Mouse (Mus musculus) liver, embryonic 11.5 days (tissue): Measurements from ENCODE around the gene Fgfr2. TPM values are rescaled to one million over a fixed set of nuclear protein-coding genes. Genes with fewer than 3 reads are reported as not detected.

Experiments
- ATAC-seq: fragments of 200-750 bp; cut with Nextera tagmentation; replicated peaks from 2 replicates; pipeline ENCODE4 v1.8.0; 2017; ENCODE audit warnings: moderate number of reproducible peaks, mild to moderate bottlenecking, moderate TSS enrichment, moderate library complexity; ENCODE audit not compliant: low FRiP score
- DNase-seq: peaks from one replicate; pipeline ENCODE4 v3.0.0-alpha.2; 2017; ENCODE audit warnings: low spot score
- H3K27ac ChIP-seq: fragments of 300-500 bp; sonication (generic); 2 replicates; pipeline ENCODE4 v1.5.1; 2014; ENCODE audit warnings: mild to moderate bottlenecking, low read depth, low read length, control low read depth
- H3K27me3 ChIP-seq: fragments of 300-500 bp; sonication (generic); replicated peaks from 2 replicates; pipeline ENCODE4 v1.6.1; 2014; ENCODE audit warnings: low read length, mixed read lengths; ENCODE audit not compliant: control insufficient read depth, insufficient read depth
- H3K36me3 ChIP-seq: fragments of 300-500 bp; sonication (generic); 2 replicates; pipeline ENCODE4 v1.6.1; 2014; ENCODE audit warnings: mild to moderate bottlenecking, low read length, moderate library complexity, mixed read lengths; ENCODE audit not compliant: control insufficient read depth, insufficient read depth
- H3K4me1 ChIP-seq: fragments of 300-500 bp; sonication (generic); replicated peaks from 2 replicates; pipeline ENCODE4 v1.6.1; 2014; ENCODE audit warnings: low read length, mixed read lengths; ENCODE audit not compliant: control insufficient read depth, insufficient read depth
- H3K4me2 ChIP-seq: fragments of 300-500 bp; sonication (generic); 2 replicates; pipeline ENCODE4 v1.6.1; 2014; ENCODE audit warnings: mild to moderate bottlenecking, control low read depth, moderate library complexity
- H3K4me3 ChIP-seq: fragments of 300-500 bp; sonication (generic); 2 replicates; pipeline ENCODE4 v1.5.1; 2014; ENCODE audit warnings: low read depth, low read length, control low read depth
- H3K9ac ChIP-seq: fragments of 300-500 bp; sonication (generic); 2 replicates; pipeline ENCODE4 v1.6.1; 2014; ENCODE audit warnings: low read depth, low read length, control low read depth
- H3K9me3 ChIP-seq: fragments of 300-500 bp; sonication (generic); 2 replicates; pipeline ENCODE4 v1.6.1; 2016; ENCODE audit warnings: low read length, inconsistent platforms, mixed read lengths; ENCODE audit not compliant: control insufficient read depth
- WGBS: fragments of 180-500 bp; shearing (Covaris S2); extraction: QIAGEN DNeasy Blood & Tissue Kit; methylation state at CpG from one replicate; pipeline ENCODE4 v1.1.7; 2014; 5-methylcytosine and 5-hydroxymethylcytosine counted together
- polyA plus RNA-seq: library from polyadenylated mRNA; unstranded; fragments of >200 nt; fragmentation: Nextera tagmentation; extraction: Ambion mirVana; gene quantifications from 2 replicates; pipeline ENCODE4 v1.2.1, GENCODE M21; 2014

Gene Fgfr2
- polyA plus RNA-seq, 1 experiment from 2014 or later = 32.6 TPM

DNA sequence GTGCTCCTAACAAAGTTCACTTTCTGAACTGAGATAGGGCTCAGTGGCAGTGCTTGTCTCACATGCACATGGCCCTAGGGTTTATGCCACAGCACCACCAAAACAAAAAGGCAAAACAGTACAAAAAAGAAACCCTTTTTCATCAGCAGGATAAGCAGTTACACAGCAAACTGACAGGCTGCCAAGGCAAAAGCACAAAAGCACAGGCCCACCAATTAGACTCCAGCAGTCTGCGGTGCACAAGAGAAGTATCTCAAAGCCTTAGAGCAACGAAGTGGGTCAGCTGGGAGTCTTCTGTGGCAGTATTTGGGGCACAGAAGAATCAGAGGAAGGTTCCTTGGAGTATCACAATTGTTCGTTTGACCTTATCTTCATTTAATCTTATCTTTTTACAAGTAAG, 302.5 kb downstream of the Fgfr2 start:
- no peak overlapping the region for H3K4me2 ChIP-seq
- ATAC-seq (no peak), DNase-seq (no peak)
- H3K9ac ChIP-seq = no peak overlapping the region
- 0 out of 2 replicates have a peak, but pooled peaks cover 4% of the 10 kb centered on the region for H3K36me3 ChIP-seq
- no peaks in the 10 kb centered on the region for H3K4me1 ChIP-seq
- no peak overlapping the region for H3K4me3 ChIP-seq
- no peak overlapping the region for H3K27ac ChIP-seq
- H3K9me3 ChIP-seq = no peaks in the 10 kb centered on the region
- H3K27me3 ChIP-seq = no peaks in the 10 kb centered on the region
- WGBS = 75% methylated on average over 3 of the region's 3 CpGs

GRCm38 (mm10) chr7:132817056-132817455, 306.1 kb downstream of the Fgfr2 start:
- Histone ChIP-seq H3K36me3 (no peaks in the 10 kb centered on the region), H3K9ac (no peak overlapping the region), H3K4me2 (no peak overlapping the region), H3K4me3 (no peak overlapping the region), H3K27ac (no peak overlapping the region), H3K27me3 (no peaks in the 10 kb centered on the region), H3K9me3 (no peaks in the 10 kb centered on the region), H3K4me1 (no peaks in the 10 kb centered on the region; the same call in 1 of the 2 replicates)
- no peak for ATAC-seq
- WGBS = 91% methylated on average over 6 of the region's 6 CpGs
- no peak for DNase-seq

GRCm38 (mm10) chr7:132816528-132816927, 306.6 kb downstream of the Fgfr2 start:
- Histone ChIP-seq H3K27me3 (no peaks in the 10 kb centered on the region), H3K9ac (no peak overlapping the region), H3K4me2 (no peak overlapping the region), H3K9me3 (no peaks in the 10 kb centered on the region), H3K4me3 (no peak overlapping the region), H3K36me3 (no peaks in the 10 kb centered on the region), H3K4me1 (no peaks in the 10 kb centered on the region; the same call in 1 of the 2 replicates), H3K27ac (no peak overlapping the region)
- WGBS = 80% methylated on average over 2 of the region's 2 CpGs
- DNase-seq (no peak), ATAC-seq (no peak)

GRCm38 (mm10) chr7:132815081-132815480, 308.1 kb downstream of the Fgfr2 start:
- H3K9ac ChIP-seq = no peak overlapping the region
- no peak overlapping the region for H3K4me2 ChIP-seq
- WGBS = 85% methylated on average over 5 of the region's 5 CpGs
- DNase-seq = no peak
- H3K4me3 ChIP-seq = no peak overlapping the region
- H3K27ac ChIP-seq = no peak overlapping the region
- no peaks in the 10 kb centered on the region for H3K9me3 ChIP-seq
- peaks cover 13% of the 10 kb centered on the region for H3K4me1 ChIP-seq
- no peaks in the 10 kb centered on the region for H3K36me3 ChIP-seq
- ATAC-seq = no peak
- H3K27me3 ChIP-seq = no peaks in the 10 kb centered on the region

GRCm38 (mm10) chr7:132814089-132814450, 309.1 kb downstream of the Fgfr2 start:
- Histone ChIP-seq H3K4me2 (peak overlapping the region; percentile 95), H3K4me1 (peaks cover 23% of the 10 kb centered on the region), H3K36me3 (no peaks in the 10 kb centered on the region), H3K27ac (no peak overlapping the region), H3K9me3 (no peaks in the 10 kb centered on the region), H3K9ac (peak overlapping the region; percentile 89), H3K27me3 (no peaks in the 10 kb centered on the region), H3K4me3 (peak overlapping the region; percentile 81)
- DNase-seq (no peak), ATAC-seq (no peak)
- WGBS = 2% methylated on average over 7 of the region's 7 CpGs

DNA sequence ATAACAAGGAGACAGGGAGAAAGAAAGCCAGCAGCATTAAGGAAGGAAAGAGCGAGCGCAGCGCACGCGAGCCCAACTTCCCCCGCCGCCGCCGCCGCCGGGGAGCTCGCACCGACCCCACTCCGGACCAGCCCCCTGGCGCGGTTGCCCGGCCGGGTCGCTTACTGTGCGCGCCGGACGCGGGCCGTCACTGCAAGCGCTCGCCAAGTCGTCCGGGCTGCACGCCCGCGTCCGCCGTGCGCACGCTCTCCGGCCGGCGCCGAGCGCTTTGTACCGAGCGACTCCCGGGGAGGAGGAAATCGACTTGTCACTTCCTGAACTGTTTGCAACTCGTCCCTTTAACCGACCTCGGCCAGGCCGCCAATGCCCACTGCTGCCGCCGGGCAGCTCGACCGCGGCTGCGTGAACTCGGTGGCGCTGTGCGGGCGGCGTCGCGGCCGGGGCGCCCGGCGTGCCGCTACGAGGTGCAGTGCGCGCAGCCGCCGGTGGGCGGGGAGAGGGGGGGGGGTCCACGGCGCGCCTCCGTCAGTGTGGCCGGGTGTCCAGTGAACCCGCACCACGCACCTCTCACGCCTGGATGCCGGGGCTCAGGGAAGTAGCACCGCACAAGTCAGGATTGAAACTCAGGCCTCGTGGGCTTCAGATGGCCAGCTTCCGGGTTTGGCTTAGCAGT, 309.6 kb downstream of the Fgfr2 start, which contains the start of gene Fam53b:
Gene Fam53b (minus strand): TSS at position 471 of the 673 bp plus-strand sequence.
- under 1% methylated on average over 78 of the region's 85 CpGs for WGBS
- peak within 1 kb of the TSS; percentile 81 for H3K4me3 ChIP-seq
- no peaks in the 10 kb centered on the region for H3K36me3 ChIP-seq
- H3K4me1 ChIP-seq = peaks cover 28% of the 10 kb centered on the region
- H3K9ac ChIP-seq = peak within 1 kb of the TSS; percentile 89
- H3K27me3 ChIP-seq = no peaks in the 10 kb centered on the region
- H3K4me2 ChIP-seq = peak within 1 kb of the TSS; percentile 95
- DNase-seq (peak; percentile 79), ATAC-seq (peak; percentile 50)
- no peaks in the 10 kb centered on the region for H3K9me3 ChIP-seq
- H3K27ac ChIP-seq = peak within 1 kb of the TSS; percentile 84

DNA sequence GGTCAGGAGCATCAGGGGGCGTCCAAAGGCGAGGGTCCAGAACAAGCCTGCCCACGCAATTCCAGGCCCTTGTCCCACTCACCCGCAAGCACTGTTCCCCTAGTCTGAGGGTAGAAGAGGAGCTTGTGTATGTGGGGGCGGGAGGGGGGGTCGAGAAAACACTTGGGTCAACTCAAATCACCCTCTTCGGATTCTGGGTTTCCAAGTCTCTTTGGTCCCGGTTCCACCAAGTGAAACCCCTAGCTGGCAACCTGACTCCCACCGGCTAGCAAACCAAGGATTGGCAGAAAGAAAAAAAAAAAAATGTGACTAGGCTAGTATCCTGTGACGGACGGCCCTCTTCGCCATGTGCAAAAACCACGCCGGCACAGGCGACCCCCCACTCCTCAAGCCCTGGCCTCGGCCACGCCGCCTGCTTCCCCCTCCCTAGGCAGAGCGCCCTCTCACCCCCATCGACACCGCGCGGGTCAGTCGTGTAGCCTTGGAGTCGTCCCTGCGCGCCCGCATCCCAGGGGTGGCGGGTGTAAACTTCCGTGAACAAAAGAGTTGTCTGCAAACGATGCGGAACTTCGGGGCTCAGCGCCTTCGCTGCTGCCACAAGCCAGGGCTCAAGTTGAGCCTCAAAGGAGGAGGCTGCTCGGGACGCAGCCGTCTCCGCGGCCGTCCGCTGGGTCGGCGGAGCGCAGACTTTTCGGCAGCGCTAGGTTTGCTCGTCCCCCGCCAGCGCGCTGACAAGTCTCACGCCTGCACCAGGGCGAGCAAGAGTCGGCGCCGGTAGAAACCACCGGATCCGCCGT, 310.3 kb downstream of the Fgfr2 start:
- H3K4me1 ChIP-seq = peaks cover 34% of the 10 kb centered on the region
- H3K4me2 ChIP-seq = peak overlapping the region; percentile 95
- ATAC-seq (peak; percentile 39), DNase-seq (peak; percentile 75)
- WGBS = under 1% methylated on average over 56 of the region's 59 CpGs
- H3K27me3 ChIP-seq = no peaks in the 10 kb centered on the region
- no peaks in the 10 kb centered on the region for H3K9me3 ChIP-seq
- H3K9ac ChIP-seq = peak overlapping the region; percentile 89
- no peaks in the 10 kb centered on the region for H3K36me3 ChIP-seq
- H3K4me3 ChIP-seq = peak overlapping the region; percentile 81
- peak overlapping the region; percentile 84 for H3K27ac ChIP-seq

DNA sequence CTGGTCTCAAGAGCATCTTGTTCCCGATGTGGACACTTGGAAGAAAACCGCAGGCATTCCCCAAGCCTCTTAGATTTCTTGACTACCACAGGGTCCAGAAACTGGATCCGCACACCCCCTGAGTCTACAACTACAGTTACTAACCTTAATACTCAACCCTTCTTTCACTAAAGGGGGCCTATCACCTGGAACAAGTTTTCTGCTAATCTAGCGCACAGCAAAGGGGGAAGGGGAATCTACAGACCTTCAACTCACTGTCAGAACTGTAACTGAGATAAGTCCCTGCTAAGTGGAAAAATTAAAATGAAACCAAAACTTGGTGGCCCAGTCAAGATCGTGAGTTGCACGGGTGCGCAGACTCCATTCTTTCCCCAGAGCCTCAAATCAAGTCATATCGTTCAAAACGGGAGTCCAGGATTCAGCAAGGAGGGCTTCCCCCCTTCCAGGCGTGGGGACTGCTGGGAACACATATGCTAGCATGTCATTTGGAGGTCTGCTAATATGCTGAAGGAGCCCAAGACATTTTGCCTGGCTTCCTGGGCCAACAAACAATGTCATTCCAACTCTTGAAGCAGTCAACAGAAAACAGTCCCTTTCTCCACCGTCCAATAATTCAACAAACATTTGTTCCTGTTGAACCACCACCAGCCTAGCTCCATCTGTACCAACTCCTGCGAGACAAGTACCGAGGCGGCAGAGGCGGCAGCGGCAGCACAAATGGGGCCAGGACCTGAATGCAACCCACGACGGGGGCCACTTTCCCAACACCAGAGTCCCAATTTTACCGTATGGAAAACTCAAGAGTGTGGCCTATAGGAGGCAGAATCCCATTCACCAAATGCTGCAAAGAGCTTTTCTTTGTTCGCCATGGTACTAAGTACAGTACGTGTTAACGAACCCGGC, 311.2 kb downstream of the Fgfr2 start:
- WGBS = 6% methylated on average over 23 of the region's 23 CpGs
- H3K4me1 ChIP-seq = peaks cover 42% of the 10 kb centered on the region
- ATAC-seq = peak; percentile 24

More for the DNA sequence above, 311.2 kb downstream of the Fgfr2 start:
- Histone ChIP-seq H3K9ac (peak overlapping the region; percentile 89), H3K4me3 (peak overlapping the region; percentile 81), H3K36me3 (no peaks in the 10 kb centered on the region), H3K27ac (peak overlapping the region; percentile 84), H3K4me2 (peak overlapping the region; percentile 95), H3K27me3 (no peaks in the 10 kb centered on the region), H3K9me3 (no peaks in the 10 kb centered on the region)
- DNase-seq = peak; percentile 61
